Mouse (Mus musculus) embryonic facial prominence, embryonic 13.5 days (tissue): ENCODE measurements around the gene Tcta. TPM values are rescaled to one million over a fixed set of nuclear protein-coding genes. Genes with fewer than 3 reads are reported as not detected.

Source experiments
- ATAC-seq: fragments of 200-750 bp; cut with Nextera tagmentation; 2 replicates; pipeline ENCODE4 v1.8.0; 2017; ENCODE audit warnings: low read depth; ENCODE audit not compliant: insufficient number of reproducible peaks, insufficient read depth, low FRiP score, low TSS enrichment
- H3K27ac ChIP-seq: fragments of 300-500 bp; sonication (generic); 2 replicates; pipeline ENCODE4 v1.5.1; 2015; ENCODE audit warnings: moderate library complexity, mild to moderate bottlenecking, inconsistent platforms
- H3K27me3 ChIP-seq: fragments of 300-500 bp; sonication (generic); 2 replicates; pipeline ENCODE4 v1.6.1; 2015; ENCODE audit warnings: mild to moderate bottlenecking, inconsistent platforms
- H3K36me3 ChIP-seq: fragments of 300-500 bp; sonication (generic); 2 replicates; pipeline ENCODE4 v1.6.1; 2015; ENCODE audit warnings: mild to moderate bottlenecking, inconsistent platforms
- H3K4me1 ChIP-seq: fragments of 300-500 bp; sonication (generic); 2 replicates; pipeline ENCODE4 v1.6.1; 2015; ENCODE audit warnings: inconsistent platforms
- H3K4me2 ChIP-seq: fragments of 300-500 bp; sonication (generic); 2 replicates; pipeline ENCODE4 v1.6.1; 2015; ENCODE audit warnings: moderate library complexity, mild to moderate bottlenecking, inconsistent platforms
- H3K4me3 ChIP-seq: fragments of 300-500 bp; sonication (generic); 2 replicates; pipeline ENCODE4 v1.5.1; 2015; ENCODE audit warnings: mild to moderate bottlenecking, inconsistent platforms
- H3K9ac ChIP-seq: fragments of 300-500 bp; sonication (generic); 2 replicates; pipeline ENCODE4 v1.6.1; 2015; ENCODE audit warnings: mild to moderate bottlenecking, inconsistent platforms
- H3K9me3 ChIP-seq: fragments of 300-500 bp; sonication (generic); 2 replicates; pipeline ENCODE4 v1.6.1; 2016; ENCODE audit warnings: inconsistent platforms
- WGBS: fragments of 180-500 bp; shearing (Covaris S2); methylation state at CpG from one replicate; pipeline ENCODE4 v1.1.7; 2015; ENCODE audit warnings: mixed read lengths; 5-methylcytosine and 5-hydroxymethylcytosine counted together
- polyA plus RNA-seq: library from polyadenylated mRNA; unstranded; fragments of >200 nt; fragmentation: Nextera tagmentation; extraction: Ambion mirVana; gene quantifications from 2 replicates; pipeline ENCODE4 v1.2.1, GENCODE M21; 2015

Tcta gene
- 31.5 and 34.2 TPM in 2 replicates for polyA plus RNA-seq

GRCm38 (mm10) chr9:108305629-108306520, at the start of gene Tcta, which contains the start of gene Rhoa:
Gene Tcta, minus strand, starts transcription at chr9:108306160.
Gene Rhoa, plus strand, starts transcription at chr9:108306129.
- WGBS: under 1% methylated on average over 78 of the region's 81 CpGs

DNA sequence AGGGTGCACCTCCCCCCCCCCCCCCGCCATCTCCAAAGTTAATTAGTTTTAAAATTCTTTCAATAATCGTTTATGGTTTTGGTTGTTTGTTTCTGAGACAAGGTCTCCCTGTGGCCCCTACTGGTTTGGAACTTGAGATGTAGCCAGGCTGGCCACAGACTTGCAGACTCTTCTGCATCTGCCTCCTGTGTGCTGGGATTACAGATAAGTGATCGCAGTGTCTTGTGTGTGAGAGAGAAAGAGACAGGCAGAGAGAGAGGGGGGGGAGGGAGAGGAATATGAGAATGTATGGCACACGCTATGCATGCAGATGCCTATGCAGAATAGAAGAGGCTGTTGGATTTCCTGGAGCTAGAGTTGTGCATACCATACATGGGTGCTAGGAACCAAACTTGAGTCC, 43.8 kb upstream of the Tcta start:
- Histone ChIP-seq H3K36me3 (peaks cover 50% of the 10 kb centered on the region), H3K27me3 (no peaks in the 10 kb centered on the region), H3K4me2 (no peak overlapping the region), H3K4me3 (no peak overlapping the region), H3K9ac (peak overlapping the region; percentile 92; the same call in 1 of the 2 replicates), H3K27ac (no peak overlapping the region), H3K4me1 (peaks cover 14% of the 10 kb centered on the region), H3K9me3 (no peaks in the 10 kb centered on the region)
- ATAC-seq: no peak
- WGBS: 83% methylated on average over 4 of the region's 4 CpGs

More at GRCm38 (mm10) chr9:108305629-108306520, at the start of gene Tcta, which contains the start of gene Rhoa:
- Histone ChIP-seq H3K4me1 (peaks cover 27% of the 10 kb centered on the region), H3K4me2 (peak within 1 kb of the TSS; percentile 86), H3K36me3 (peaks cover 31% of the 10 kb centered on the region), H3K27me3 (no peaks in the 10 kb centered on the region), H3K4me3 (peak within 1 kb of the TSS; percentile 94), H3K9me3 (no peaks in the 10 kb centered on the region), H3K27ac (peak within 1 kb of the TSS; percentile 100), H3K9ac (peak within 1 kb of the TSS; percentile 98)
- ATAC-seq: peak; percentile 98

DNA sequence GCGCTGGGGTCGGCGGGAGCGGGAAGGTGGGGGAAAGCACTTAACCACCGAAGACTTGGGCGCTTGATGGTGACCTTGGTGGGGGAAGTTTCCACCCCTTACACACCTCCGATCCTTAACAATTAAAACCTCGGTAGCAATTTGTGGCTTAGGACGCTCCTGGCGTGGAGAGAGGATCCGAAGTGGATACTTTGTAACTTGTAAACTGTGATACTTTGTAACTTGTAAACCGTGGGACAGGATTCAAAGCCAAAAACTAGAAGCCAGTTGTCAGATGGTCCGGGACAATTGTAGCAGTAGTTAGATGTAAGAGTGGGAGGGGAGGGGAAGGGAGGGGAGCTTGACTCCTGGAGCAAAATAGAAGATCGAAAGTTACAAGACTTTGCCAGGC, 42.3 kb upstream of the Tcta start:
- 4% methylated on average over 14 of the region's 14 CpGs for WGBS
- H3K4me1 ChIP-seq: peaks cover 14% of the 10 kb centered on the region
- H3K9ac ChIP-seq: peak overlapping the region; percentile 92
- H3K4me3 ChIP-seq: peak overlapping the region; percentile 93
- H3K9me3 ChIP-seq: no peaks in the 10 kb centered on the region
- H3K36me3 ChIP-seq: peaks cover 36% of the 10 kb centered on the region
- no peak for ATAC-seq
- H3K27ac ChIP-seq: peak overlapping the region; percentile 97; the same call in 1 of the 2 replicates
- peak overlapping the region; percentile 81 for H3K4me2 ChIP-seq
- no peaks in the 10 kb centered on the region for H3K27me3 ChIP-seq

DNA sequence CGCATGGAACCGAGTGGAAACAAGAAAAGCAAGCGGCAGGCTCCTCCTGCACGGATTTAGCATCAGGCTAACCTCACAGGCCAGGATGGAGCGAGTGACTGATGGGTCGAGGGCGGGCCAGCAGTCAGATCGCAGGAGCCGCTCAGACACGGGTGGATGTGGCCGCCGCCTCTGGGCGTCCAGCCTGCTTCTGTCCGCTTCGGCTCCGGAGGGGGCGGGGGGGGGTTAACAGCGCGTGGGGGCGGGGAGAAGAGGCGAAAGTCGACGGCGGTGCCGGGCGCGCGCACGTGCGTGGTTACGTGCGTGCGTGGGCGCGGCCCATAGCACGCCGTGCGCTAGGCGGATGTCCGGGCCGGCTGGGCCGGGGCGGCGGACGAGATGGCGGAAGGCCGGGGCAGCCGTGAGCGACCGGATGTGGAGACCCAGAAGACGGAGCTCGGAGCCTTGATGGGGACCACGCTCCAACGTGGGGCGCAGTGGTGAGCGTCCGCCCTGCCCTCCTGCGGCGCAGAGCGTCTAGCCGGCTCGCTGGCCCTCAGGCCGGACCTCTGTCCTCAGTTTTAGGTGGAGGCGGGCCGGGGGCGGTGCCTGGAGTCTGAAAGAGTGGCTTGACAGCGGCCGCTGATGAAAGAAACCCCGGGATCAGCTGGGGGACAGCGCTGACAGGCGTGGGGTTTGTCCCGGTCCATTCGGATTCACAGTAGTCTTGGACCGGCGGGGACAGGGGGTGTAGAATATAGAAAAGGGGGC, 41.8 kb upstream of the Tcta start, which contains the start of gene Usp4:
Usp4 (plus strand) TSS at position 314 of the 750 bp plus-strand sequence.
- Histone ChIP-seq H3K4me2 (peak within 1 kb of the TSS; percentile 81), H3K9ac (peak within 1 kb of the TSS; percentile 92), H3K36me3 (peaks cover 30% of the 10 kb centered on the region), H3K4me3 (peak within 1 kb of the TSS; percentile 93), H3K27me3 (no peaks in the 10 kb centered on the region), H3K27ac (peak within 1 kb of the TSS; percentile 97), H3K9me3 (no peaks in the 10 kb centered on the region), H3K4me1 (peaks cover 14% of the 10 kb centered on the region)
- peak; percentile 92 for ATAC-seq
- WGBS: under 1% methylated on average over 62 of the region's 75 CpGs

DNA sequence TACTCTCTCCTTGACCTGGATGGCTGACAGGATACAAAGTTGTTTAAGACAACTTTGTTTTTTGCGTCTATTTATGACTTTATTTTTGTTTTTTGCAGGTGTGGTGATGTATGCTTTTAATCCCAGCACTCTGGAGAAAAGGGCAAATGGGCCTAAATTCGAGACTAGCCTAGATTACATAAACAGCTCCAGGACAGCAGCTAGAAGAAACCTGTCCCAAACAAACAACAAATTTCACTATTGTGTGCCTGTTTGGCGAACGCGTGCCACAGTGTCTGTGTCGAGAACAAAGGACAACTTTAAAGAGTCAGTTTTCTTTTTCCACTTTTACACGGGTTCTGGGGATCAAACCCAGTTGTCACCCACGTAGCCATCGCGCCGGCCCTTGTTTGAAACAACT, 41.1 kb upstream of the Tcta start:
- no peaks in the 10 kb centered on the region for H3K9me3 ChIP-seq
- no peaks in the 10 kb centered on the region for H3K27me3 ChIP-seq
- peak overlapping the region; percentile 93 for H3K4me3 ChIP-seq
- H3K27ac ChIP-seq: peak overlapping the region; percentile 97
- H3K9ac ChIP-seq: peak overlapping the region; percentile 92
- 3% methylated on average over 11 of the region's 11 CpGs for WGBS
- peak overlapping the region; percentile 81 for H3K4me2 ChIP-seq
- peaks cover 23% of the 10 kb centered on the region for H3K36me3 ChIP-seq
- ATAC-seq: no peak
- H3K4me1 ChIP-seq: peaks cover 14% of the 10 kb centered on the region

- Histone ChIP-seq H3K36me3 (no peaks in the 10 kb centered on the region), H3K9me3 (no peaks in the 10 kb centered on the region), H3K9ac (no peak overlapping the region), H3K4me2 (no peak overlapping the region), H3K27me3 (no peaks in the 10 kb centered on the region), H3K27ac (no peak overlapping the region), H3K4me1 (peaks cover 30% of the 10 kb centered on the region), H3K4me3 (no peak overlapping the region)
- WGBS: 77% methylated on average over 4 of the region's 4 CpGs
- no peak for ATAC-seq
These were observed 38.5 kb upstream of the Tcta start for GRCm38 (mm10) chr9:108344471-108344870.

DNA sequence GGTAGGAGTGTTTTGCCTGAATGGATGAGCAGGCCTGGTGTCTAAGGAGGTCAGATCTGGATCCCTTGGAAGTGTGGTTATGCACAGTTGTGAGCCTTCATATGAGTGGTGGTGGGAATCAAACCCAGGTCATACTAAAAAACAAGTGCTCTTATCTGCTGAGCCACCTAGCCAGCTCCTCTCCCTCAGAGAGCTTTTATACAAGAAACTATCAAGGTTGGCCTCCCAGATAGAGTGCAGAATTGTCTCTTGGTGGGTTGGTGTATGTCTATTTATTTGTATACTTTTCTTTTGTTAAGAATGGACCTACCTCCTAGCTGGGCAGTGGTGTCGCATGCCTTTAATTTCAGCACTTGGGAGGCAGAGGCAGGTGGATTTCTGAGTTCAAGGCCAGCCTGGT, 37.9 kb upstream of the Tcta start:
- 96% methylated on average over 1 of the region's 1 CpGs for WGBS
- Histone ChIP-seq H3K4me1 (peaks cover 24% of the 10 kb centered on the region), H3K27me3 (no peaks in the 10 kb centered on the region), H3K36me3 (no peaks in the 10 kb centered on the region), H3K9me3 (no peaks in the 10 kb centered on the region), H3K9ac (no peak overlapping the region), H3K4me3 (no peak overlapping the region), H3K27ac (no peak overlapping the region), H3K4me2 (no peak overlapping the region)
- no peak for ATAC-seq

DNA sequence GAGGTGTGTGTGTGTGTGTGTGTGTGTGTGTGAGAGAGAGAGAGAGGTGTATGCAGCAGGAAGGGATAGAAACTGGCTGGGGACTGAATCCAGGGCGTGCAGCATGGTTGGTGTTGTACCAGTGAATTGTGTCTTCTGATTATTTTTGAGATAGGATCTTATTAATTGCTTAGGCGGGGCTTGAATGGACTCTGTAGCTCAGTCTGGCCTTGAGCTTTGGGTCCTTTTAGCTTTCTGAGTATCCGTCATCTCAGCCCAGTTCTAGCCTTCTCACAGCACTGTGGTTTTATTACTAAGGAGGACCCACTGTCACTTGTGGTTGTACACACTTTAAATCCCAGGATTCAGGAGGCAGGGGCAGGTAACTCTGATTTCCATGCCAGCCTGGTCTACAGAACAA, 37.4 kb upstream of the Tcta start:
- Histone ChIP-seq H3K4me3 (no peak overlapping the region), H3K9ac (no peak overlapping the region), H3K4me1 (peaks cover 24% of the 10 kb centered on the region), H3K9me3 (no peaks in the 10 kb centered on the region), H3K36me3 (no peaks in the 10 kb centered on the region), H3K27ac (no peak overlapping the region), H3K4me2 (no peak overlapping the region), H3K27me3 (no peaks in the 10 kb centered on the region)
- 89% methylated on average over 3 of the region's 3 CpGs for WGBS
- ATAC-seq: no peak

GRCm38 (mm10) chr9:108342301-108342831, 36.4 kb upstream of the Tcta start:
- 49% methylated on average over 5 of the region's 5 CpGs for WGBS
- Histone ChIP-seq H3K27me3 (no peaks in the 10 kb centered on the region), H3K4me2 (no peak overlapping the region), H3K9me3 (no peaks in the 10 kb centered on the region), H3K9ac (no peak overlapping the region), H3K4me1 (peaks cover 26% of the 10 kb centered on the region), H3K36me3 (peaks cover 8% of the 10 kb centered on the region; the same call in 1 of the 2 replicates), H3K4me3 (no peak overlapping the region), H3K27ac (0 out of 2 replicates have a peak overlapping the region, but pooled peaks have one; percentile 1)
- ATAC-seq: no peak

GRCm38 (mm10) chr9:108341801-108342200, 35.8 kb upstream of the Tcta start:
- peaks cover 8% of the 10 kb centered on the region; the same call in 1 of the 2 replicates for H3K36me3 ChIP-seq
- no peak for ATAC-seq
- no peaks in the 10 kb centered on the region for H3K9me3 ChIP-seq
- H3K27ac ChIP-seq: no peak overlapping the region; the same call in 1 of the 2 replicates
- no peak overlapping the region for H3K4me3 ChIP-seq
- H3K4me1 ChIP-seq: peaks cover 26% of the 10 kb centered on the region
- no peaks in the 10 kb centered on the region for H3K27me3 ChIP-seq
- H3K9ac ChIP-seq: no peak overlapping the region
- H3K4me2 ChIP-seq: no peak overlapping the region

DNA sequence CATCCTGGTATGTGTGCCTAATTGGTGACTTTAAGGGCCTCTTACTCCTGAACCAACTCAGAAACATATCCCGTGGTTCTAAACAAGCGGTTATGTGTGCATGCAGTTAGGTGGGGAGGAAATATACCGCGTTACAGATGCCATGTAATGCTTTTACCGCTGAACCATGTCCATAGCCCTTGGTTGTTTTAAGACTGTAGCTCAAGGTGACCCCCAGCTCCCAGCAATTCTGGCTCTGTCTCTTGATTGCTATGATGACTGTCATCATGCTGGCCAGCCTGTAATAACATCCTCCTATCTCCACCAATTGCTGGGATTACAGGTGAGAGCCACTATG, 35.1 kb upstream of the Tcta start:
- Histone ChIP-seq H3K4me2 (peak overlapping the region; percentile 86), H3K4me1 (peaks cover 26% of the 10 kb centered on the region), H3K36me3 (peaks cover 10% of the 10 kb centered on the region), H3K27ac (peak overlapping the region; percentile 98), H3K4me3 (0 out of 2 replicates have a peak overlapping the region, but pooled peaks have one; percentile 79), H3K9me3 (no peaks in the 10 kb centered on the region), H3K27me3 (no peaks in the 10 kb centered on the region), H3K9ac (peak overlapping the region; percentile 17; the same call in 1 of the 2 replicates)
- no peak for ATAC-seq
- WGBS: 77% methylated on average over 5 of the region's 5 CpGs
